Mouse (Mus musculus): ENCODE measurements around the gene Slc26a3. TPM values are rescaled to one million over a fixed set of nuclear protein-coding genes. Genes with fewer than 3 reads are reported as not detected.

Gene Slc26a3
- polyA plus RNA-seq, 1 experiment from 2014 or later, result 0.07 TPM

DNA sequence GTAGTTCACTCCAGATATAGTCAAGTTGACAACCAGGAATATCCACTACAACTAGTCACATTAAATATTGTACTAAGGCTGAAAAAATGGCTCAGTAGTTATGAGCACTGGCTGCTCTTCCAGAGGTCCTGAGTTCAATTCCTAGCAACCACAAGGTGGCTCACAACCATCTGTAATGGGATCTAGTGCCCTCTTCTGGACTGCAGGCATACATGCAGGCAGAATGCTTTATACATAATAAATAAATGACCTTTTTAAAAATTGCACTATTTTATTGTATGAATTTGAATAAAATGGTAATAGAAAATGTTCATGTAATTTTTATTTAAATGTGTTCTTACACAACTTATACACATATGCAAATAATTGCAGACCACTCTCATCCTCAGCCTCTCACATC is 112.5 kb downstream of the Slc26a3 start:
- Histone ChIP-seq H3K4me1 (replicated peaks) (peaks cover 12% of the 10 kb centered on the region), H3K27ac (no peak overlapping the region), H3K27me3 (ENCODE audit: insufficient read depth, poor library complexity, severe bottlenecking) (no peaks in the 10 kb centered on the region), H3K4me3 (no peak overlapping the region), H3K9me3 (no peaks in the 10 kb centered on the region), H3K36me3 (no peaks in the 10 kb centered on the region)
- DNase-seq (ENCODE audit: low spot score), result no peak

DNA sequence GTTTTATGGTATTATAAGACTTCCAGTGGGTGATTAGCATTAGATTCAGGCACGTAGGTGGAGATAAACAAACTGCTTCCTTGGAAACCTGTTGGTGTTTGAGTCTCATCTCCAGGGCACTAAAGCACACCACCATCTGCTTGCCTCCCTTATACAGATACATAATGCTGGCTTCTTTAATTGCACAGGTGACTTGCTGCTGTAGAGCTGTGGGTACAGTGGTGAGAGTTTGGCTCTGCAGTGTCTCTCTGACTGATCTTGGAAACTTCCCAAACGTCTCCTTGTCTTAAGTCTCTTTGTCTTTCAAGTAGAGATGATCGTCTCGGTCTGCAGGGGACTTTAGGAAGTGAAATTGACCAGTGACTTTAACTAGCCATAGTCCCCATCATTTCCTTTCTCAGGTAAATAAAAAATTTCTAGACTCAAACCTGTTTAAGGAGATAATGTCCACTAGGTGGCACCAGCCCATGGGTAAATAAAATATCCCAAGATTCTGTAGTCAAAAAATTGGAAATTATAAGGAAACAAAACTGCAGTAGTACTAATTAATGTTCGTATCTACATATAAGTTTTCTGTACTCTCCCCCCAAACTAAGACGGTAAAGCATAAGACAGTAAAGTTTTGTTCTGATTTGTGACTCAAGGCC is 117.2 kb downstream of the Slc26a3 start:
- Histone ChIP-seq H3K27ac (no peak overlapping the region), H3K9me3 (no peaks in the 10 kb centered on the region), H3K4me3 (no peak overlapping the region), H3K4me1 (replicated peaks) (no peaks in the 10 kb centered on the region), H3K27me3 (ENCODE audit: insufficient read depth, poor library complexity, severe bottlenecking) (no peaks in the 10 kb centered on the region), H3K36me3 (no peaks in the 10 kb centered on the region)
- DNase-seq (ENCODE audit: low spot score), result no peak
- 46% methylated on average over 6 of the region's 6 CpGs for WGBS

DNA sequence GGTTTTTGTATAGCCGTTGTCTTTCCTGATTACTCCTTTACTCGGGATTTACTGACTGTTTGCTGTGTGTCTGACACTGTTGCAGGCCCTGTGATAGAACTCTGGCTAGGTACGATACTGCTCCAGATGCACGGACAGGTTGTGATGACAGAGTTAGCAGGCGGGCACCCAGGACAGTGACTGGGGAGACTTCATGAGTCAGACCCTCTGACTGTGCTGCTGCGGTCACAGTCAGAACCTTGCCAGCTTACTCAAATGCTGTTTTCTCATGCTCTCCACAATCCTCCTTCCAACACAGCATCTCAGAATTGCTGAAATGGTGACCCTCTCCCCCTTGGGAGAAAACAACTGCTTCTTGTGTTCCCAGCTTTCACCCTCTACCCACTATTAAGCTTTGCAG is 117.8 kb downstream of the Slc26a3 start:
- Histone ChIP-seq H3K27ac (no peak overlapping the region), H3K4me1 (replicated peaks) (no peaks in the 10 kb centered on the region), H3K27me3 (ENCODE audit: insufficient read depth, poor library complexity, severe bottlenecking) (no peaks in the 10 kb centered on the region), H3K9me3 (no peaks in the 10 kb centered on the region), H3K4me3 (no peak overlapping the region), H3K36me3 (no peaks in the 10 kb centered on the region)
- DNase-seq (ENCODE audit: low spot score), result no peak
- WGBS, result 89% methylated on average over 6 of the region's 6 CpGs

DNA sequence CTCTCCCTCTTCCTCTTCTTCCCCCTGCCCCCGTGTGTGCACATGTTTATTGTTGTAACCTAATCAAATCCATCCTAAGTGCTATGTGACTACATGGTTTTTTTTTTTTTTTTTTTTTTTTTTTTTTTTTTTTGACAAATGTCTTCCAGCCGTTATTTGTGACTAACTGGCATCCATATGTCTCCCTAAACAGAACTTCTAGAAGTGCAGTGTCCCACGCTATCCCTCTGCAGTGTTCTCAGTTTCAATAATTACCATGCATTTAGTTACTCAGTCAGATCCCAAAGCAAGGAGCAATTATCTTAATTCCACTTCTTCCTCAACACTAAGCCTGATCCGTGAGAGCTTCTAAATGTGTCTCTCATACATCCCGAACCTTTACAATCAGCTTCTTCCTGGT is 120.5 kb downstream of the Slc26a3 start:
- Histone ChIP-seq H3K27ac (no peak overlapping the region), H3K4me3 (no peak overlapping the region), H3K4me1 (replicated peaks) (no peaks in the 10 kb centered on the region), H3K27me3 (ENCODE audit: insufficient read depth, poor library complexity, severe bottlenecking) (no peaks in the 10 kb centered on the region), H3K36me3 (no peaks in the 10 kb centered on the region), H3K9me3 (no peaks in the 10 kb centered on the region)
- 66% methylated on average over 5 of the region's 5 CpGs for WGBS
- DNase-seq (ENCODE audit: low spot score), result no peak

DNA sequence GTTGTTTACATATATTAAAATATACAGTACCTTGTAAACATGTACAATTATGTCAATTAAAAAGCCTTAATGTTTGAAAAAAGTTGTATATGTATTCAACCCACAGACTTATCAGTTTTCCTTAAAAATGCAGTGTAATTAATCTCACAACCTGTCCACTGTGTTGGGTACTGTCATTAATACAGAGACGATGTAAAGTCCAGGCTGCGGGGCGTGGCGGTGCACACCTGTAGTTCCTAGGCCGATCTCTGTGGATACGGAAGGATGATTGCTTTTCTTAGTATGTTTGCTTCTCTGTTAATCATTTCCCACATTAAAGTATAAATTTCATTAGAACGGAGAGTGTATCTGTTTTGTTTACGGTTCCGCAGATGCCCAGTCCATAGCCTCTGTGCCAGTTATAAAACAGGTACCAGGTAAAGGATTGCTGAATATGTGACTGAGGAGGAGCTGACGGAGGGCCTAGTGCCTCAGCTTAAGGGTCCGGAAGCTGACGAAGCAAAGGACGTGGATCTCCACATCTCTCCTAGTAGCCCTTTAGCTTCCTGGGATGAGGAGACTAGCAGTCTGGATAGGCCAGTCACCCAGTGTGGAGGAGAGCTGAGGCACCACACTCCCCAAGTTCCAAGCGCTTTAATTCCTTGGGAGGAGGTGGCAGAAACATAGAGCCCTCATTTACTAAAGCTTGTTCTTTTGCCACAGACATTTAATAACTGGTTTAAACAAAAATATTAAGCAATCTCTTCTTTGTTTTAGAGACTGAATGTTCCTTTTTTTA is 122.2 kb downstream of the Slc26a3 start:
- Histone ChIP-seq H3K4me1 (replicated peaks) (no peaks in the 10 kb centered on the region), H3K4me3 (no peak overlapping the region), H3K9me3 (no peaks in the 10 kb centered on the region), H3K27ac (no peak overlapping the region), H3K36me3 (no peaks in the 10 kb centered on the region), H3K27me3 (ENCODE audit: insufficient read depth, poor library complexity, severe bottlenecking) (no peaks in the 10 kb centered on the region)
- WGBS, result 92% methylated on average over 14 of the region's 14 CpGs
- DNase-seq (ENCODE audit: low spot score), result no peak

DNA sequence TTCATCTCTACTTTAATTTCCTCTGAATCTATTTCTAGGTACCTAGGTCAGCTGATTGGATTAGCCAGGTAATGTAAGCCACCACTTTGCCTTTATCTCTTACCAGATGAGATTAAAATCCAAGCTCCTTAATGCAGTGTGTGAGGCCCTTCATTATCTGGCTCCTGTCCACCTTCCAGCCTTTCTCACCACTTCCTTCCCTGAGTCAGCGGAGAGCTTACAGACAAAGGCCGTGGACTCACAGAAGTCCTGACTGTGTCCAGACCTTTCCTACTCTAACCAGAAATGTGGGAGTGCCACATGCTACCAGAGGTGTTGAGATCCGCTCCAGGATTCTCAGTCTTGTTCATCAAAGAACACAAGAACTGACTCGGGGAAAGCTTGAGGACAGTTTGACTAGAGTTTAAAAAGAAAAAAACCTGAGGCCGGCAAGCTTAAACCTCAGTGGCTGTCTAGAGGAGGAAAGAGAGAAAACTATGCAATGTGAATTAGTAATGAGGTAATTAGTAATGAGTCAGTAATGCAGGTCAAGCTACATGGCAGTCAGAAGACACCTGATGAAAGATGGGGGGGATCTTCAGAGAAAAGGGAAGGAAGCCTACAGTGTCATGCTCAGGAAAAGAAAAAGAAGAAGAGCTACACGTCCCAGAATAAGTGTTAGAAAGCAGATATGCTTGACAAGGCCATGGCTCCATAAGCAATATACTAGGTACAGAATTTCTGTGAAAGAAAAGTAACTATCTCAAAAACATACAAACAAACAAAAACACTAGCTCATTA is 123.2 kb downstream of the Slc26a3 start:
- 87% methylated on average over 6 of the region's 6 CpGs for WGBS
- no peak for DNase-seq (ENCODE audit: low spot score)
- Histone ChIP-seq H3K27me3 (ENCODE audit: insufficient read depth, poor library complexity, severe bottlenecking) (no peaks in the 10 kb centered on the region), H3K4me1 (replicated peaks) (no peaks in the 10 kb centered on the region), H3K27ac (no peak overlapping the region), H3K4me3 (no peak overlapping the region), H3K9me3 (no peaks in the 10 kb centered on the region), H3K36me3 (no peaks in the 10 kb centered on the region)

DNA sequence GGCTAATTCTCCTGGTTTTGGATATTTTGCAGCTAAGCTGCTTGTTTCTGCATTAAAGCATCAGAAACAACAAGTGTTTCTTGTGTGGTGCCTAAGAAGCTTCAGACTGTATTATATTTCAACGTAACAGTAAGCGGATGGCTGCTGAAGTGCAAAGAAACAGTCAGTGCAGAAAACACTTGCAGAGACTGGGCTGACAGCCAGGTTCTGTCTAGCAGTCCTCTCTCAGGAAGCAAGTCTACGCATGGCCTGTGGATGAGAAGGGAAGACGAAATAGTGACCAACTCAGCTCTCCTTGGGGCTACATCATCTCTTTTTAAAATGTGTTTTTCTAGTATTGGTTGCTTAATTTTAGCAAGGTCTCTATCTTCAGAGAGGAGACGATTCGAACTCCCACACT is 129.4 kb downstream of the Slc26a3 start:
- no peaks in the 10 kb centered on the region for H3K27me3 ChIP-seq (ENCODE audit: insufficient read depth, poor library complexity, severe bottlenecking)
- 91% methylated on average over 6 of the region's 6 CpGs for WGBS
- no peak overlapping the region for H3K4me3 ChIP-seq
- no peaks in the 10 kb centered on the region for H3K9me3 ChIP-seq
- H3K4me1 ChIP-seq (replicated peaks), result no peaks in the 10 kb centered on the region
- H3K36me3 ChIP-seq, result no peaks in the 10 kb centered on the region
- DNase-seq (ENCODE audit: low spot score), result no peak
- no peak overlapping the region for H3K27ac ChIP-seq

DNA sequence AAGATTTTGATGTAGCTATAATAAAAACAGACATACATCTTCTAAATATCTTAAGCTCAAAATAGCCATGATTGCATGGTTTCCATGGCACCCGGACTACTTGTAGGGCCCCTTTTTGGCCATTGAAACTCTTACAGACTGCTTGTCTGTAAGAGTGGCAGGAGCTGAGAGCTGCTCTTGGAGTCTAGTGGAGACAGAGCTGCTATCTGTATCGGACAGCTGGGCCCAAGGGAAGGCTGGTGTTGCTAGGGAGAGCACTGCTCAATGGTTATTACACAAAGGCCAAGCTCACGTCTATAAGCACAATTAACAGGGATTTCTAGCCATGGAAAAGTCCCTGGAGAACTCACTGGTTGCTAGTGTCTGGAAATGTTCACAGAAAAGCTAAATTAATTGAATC is 130.7 kb downstream of the Slc26a3 start:
- Histone ChIP-seq H3K9me3 (no peaks in the 10 kb centered on the region), H3K27ac (no peak overlapping the region), H3K36me3 (no peaks in the 10 kb centered on the region), H3K4me3 (no peak overlapping the region), H3K4me1 (replicated peaks) (no peaks in the 10 kb centered on the region), H3K27me3 (ENCODE audit: insufficient read depth, poor library complexity, severe bottlenecking) (no peaks in the 10 kb centered on the region)
- WGBS, result 77% methylated on average over 3 of the region's 3 CpGs
- DNase-seq (ENCODE audit: low spot score), result no peak

Other genes with a start within 250 kb of the Slc26a3 start
- not detected in 2 replicates for gene Gm6993, start 150.1 kb upstream of the Slc26a3 start, polyA plus RNA-seq (2016; fragmentation: Nextera tagmentation; extraction: Ambion mirVana)
- 21.8 and 23.7 TPM in 2 replicates for gene Lamb1, start 125.6 kb upstream of the Slc26a3 start, polyA plus RNA-seq (2016; fragmentation: Nextera tagmentation; extraction: Ambion mirVana)
- 115 and 129 TPM in 2 replicates for gene Dld, start 39.4 kb upstream of the Slc26a3 start, polyA plus RNA-seq (2016; fragmentation: Nextera tagmentation; extraction: Ambion mirVana)
- 17.7 and 18.1 TPM in 2 replicates for gene Cbll1, start 108.7 kb downstream of the Slc26a3 start, polyA plus RNA-seq (2016; fragmentation: Nextera tagmentation; extraction: Ambion mirVana)
- gene Slc26a4, start 169.1 kb downstream of the Slc26a3 start, polyA plus RNA-seq (2016; fragmentation: Nextera tagmentation; extraction: Ambion mirVana), result 0.09 TPM in 1 of 2 replicates, not detected in the other
- gene Bcap29, start 243.8 kb downstream of the Slc26a3 start, polyA plus RNA-seq (2016; fragmentation: Nextera tagmentation; extraction: Ambion mirVana), result 19.7 and 21.0 TPM in 2 replicates